Mouse (Mus musculus): ENCODE measurements around the gene Pck1. TPM values are rescaled to one million over a fixed set of nuclear protein-coding genes. Genes with fewer than 3 reads are reported as not detected.

Gene Pck1
- polyA plus RNA-seq, 1 experiment from 2014 or later, result 703 TPM

GRCm38 (mm10) chr2:173154513-173154912 is 1.7 kb downstream of the Pck1 start:
- H3K4me2 ChIP-seq (ENCODE audit: low read depth, low read length), result peak overlapping the region; percentile 57
- 83% methylated on average over 13 of the region's 13 CpGs for WGBS (ENCODE audit: insufficient replicate concordance)
- DNase-seq, result peak; percentile 64
- no peak for ATAC-seq
- H3K27me3 ChIP-seq (ENCODE audit: insufficient read depth, low read length), result no peaks in the 10 kb centered on the region
- H3K9me3 ChIP-seq (ENCODE audit: low read length), result no peaks in the 10 kb centered on the region
- TF ChIP-seq CTCF (IDR thresholded peaks at IDR 0.05; ENCODE audit: low read depth), result no peak
- TF ChIP-seq EP300 (IDR thresholded peaks at IDR 0.05; ENCODE audit: low read depth), result 0 out of 2 replicates have a peak, but pooled peaks have one; percentile 23
- H3K36me3 ChIP-seq (replicated peaks; ENCODE audit: insufficient read depth, low read length), result no peaks in the 10 kb centered on the region
- peak overlapping the region; percentile 91 for H3K27ac ChIP-seq (ENCODE audit: low read depth)
- peak overlapping the region; percentile 34; the same call in 1 of the 2 replicates for H3K4me3 ChIP-seq (ENCODE audit: low read depth, low read length)
- H3K4me1 ChIP-seq (ENCODE audit: insufficient read depth), result peaks cover 8% of the 10 kb centered on the region
- H3K9ac ChIP-seq (replicated peaks), result peak overlapping the region; percentile 58

GRCm38 (mm10) chr2:173154962-173155361 is 2.1 kb downstream of the Pck1 start:
- Histone ChIP-seq H3K9ac (replicated peaks) (peak overlapping the region; percentile 58; the same call in 1 of the 2 replicates), H3K9me3 (ENCODE audit: low read length) (no peaks in the 10 kb centered on the region), H3K27me3 (ENCODE audit: insufficient read depth, low read length) (no peaks in the 10 kb centered on the region), H3K4me1 (ENCODE audit: insufficient read depth) (peaks cover 8% of the 10 kb centered on the region), H3K36me3 (replicated peaks; ENCODE audit: insufficient read depth, low read length) (no peaks in the 10 kb centered on the region), H3K27ac (ENCODE audit: low read depth) (peak overlapping the region; percentile 66), H3K4me2 (ENCODE audit: low read depth, low read length) (peak overlapping the region; percentile 57), H3K4me3 (ENCODE audit: low read depth, low read length) (peak overlapping the region; percentile 34; the same call in 1 of the 2 replicates)
- TF ChIP-seq CTCF (IDR thresholded peaks at IDR 0.05; ENCODE audit: low read depth) (no peak), EP300 (IDR thresholded peaks at IDR 0.05; ENCODE audit: low read depth) (no peak; the same call in 1 of the 2 replicates)
- no peak for ATAC-seq
- 84% methylated on average over 14 of the region's 14 CpGs for WGBS (ENCODE audit: insufficient replicate concordance)
- DNase-seq, result peak; percentile 61

- no peak overlapping the region for H3K4me3 ChIP-seq (ENCODE audit: low read depth, low read length)
- no peaks in the 10 kb centered on the region for H3K9me3 ChIP-seq (ENCODE audit: low read length)
- ATAC-seq (no peak), DNase-seq (peak; percentile 53)
- H3K9ac ChIP-seq (replicated peaks), result peak overlapping the region; percentile 58; the same call in 1 of the 2 replicates
- 89% methylated on average over 10 of the region's 10 CpGs for WGBS (ENCODE audit: insufficient replicate concordance)
- H3K4me1 ChIP-seq (ENCODE audit: insufficient read depth), result peaks cover 8% of the 10 kb centered on the region
- H3K36me3 ChIP-seq (replicated peaks; ENCODE audit: insufficient read depth, low read length), result no peaks in the 10 kb centered on the region
- H3K27me3 ChIP-seq (ENCODE audit: insufficient read depth, low read length), result no peaks in the 10 kb centered on the region
- TF ChIP-seq CTCF (IDR thresholded peaks at IDR 0.05; ENCODE audit: low read depth) (no peak), EP300 (IDR thresholded peaks at IDR 0.05; ENCODE audit: low read depth) (no peak)
- 0 out of 2 replicates have a peak overlapping the region, but pooled peaks have one; percentile 18 for H3K27ac ChIP-seq (ENCODE audit: low read depth)
- H3K4me2 ChIP-seq (ENCODE audit: low read depth, low read length), result peak overlapping the region; percentile 35
Observed at GRCm38 (mm10) chr2:173155907-173156306, 3.1 kb downstream of the Pck1 start.

- Histone ChIP-seq H3K9ac (replicated peaks) (peak overlapping the region; percentile 44), H3K4me3 (ENCODE audit: low read depth, low read length) (no peak overlapping the region), H3K4me2 (ENCODE audit: low read depth, low read length) (peak overlapping the region; percentile 23; the same call in 1 of the 2 replicates), H3K9me3 (ENCODE audit: low read length) (no peaks in the 10 kb centered on the region), H3K36me3 (replicated peaks; ENCODE audit: insufficient read depth, low read length) (no peaks in the 10 kb centered on the region), H3K27me3 (ENCODE audit: insufficient read depth, low read length) (no peaks in the 10 kb centered on the region), H3K27ac (ENCODE audit: low read depth) (peak overlapping the region; percentile 50), H3K4me1 (ENCODE audit: insufficient read depth) (peaks cover 3% of the 10 kb centered on the region)
- TF ChIP-seq CTCF (IDR thresholded peaks at IDR 0.05; ENCODE audit: low read depth) (no peak), EP300 (IDR thresholded peaks at IDR 0.05; ENCODE audit: low read depth) (no peak)
- no peak for ATAC-seq
- 80% methylated on average over 13 of the region's 13 CpGs for WGBS (ENCODE audit: insufficient replicate concordance)
- DNase-seq, result peak; percentile 48
Observed at GRCm38 (mm10) chr2:173156923-173157322, 4.1 kb downstream of the Pck1 start.

GRCm38 (mm10) chr2:173157376-173157775 is 4.5 kb downstream of the Pck1 start:
- H3K27ac ChIP-seq (ENCODE audit: low read depth), result peak overlapping the region; percentile 50
- TF ChIP-seq EP300 (IDR thresholded peaks at IDR 0.05; ENCODE audit: low read depth) (peak; percentile 50; the same call in 1 of the 2 replicates), CTCF (IDR thresholded peaks at IDR 0.05; ENCODE audit: low read depth) (no peak)
- no peaks in the 10 kb centered on the region for H3K27me3 ChIP-seq (ENCODE audit: insufficient read depth, low read length)
- H3K4me1 ChIP-seq (ENCODE audit: insufficient read depth), result no peaks in the 10 kb centered on the region
- no peak overlapping the region for H3K4me3 ChIP-seq (ENCODE audit: low read depth, low read length)
- peak; percentile 30 for DNase-seq
- H3K36me3 ChIP-seq (replicated peaks; ENCODE audit: insufficient read depth, low read length), result no peaks in the 10 kb centered on the region
- H3K4me2 ChIP-seq (ENCODE audit: low read depth, low read length), result no peak overlapping the region
- no peak overlapping the region for H3K9ac ChIP-seq (replicated peaks)
- no peak for ATAC-seq
- WGBS (ENCODE audit: insufficient replicate concordance), result 49% methylated on average over 4 of the region's 4 CpGs
- no peaks in the 10 kb centered on the region for H3K9me3 ChIP-seq (ENCODE audit: low read length)

- no peak overlapping the region for H3K4me3 ChIP-seq (ENCODE audit: low read depth, low read length)
- H3K9ac ChIP-seq (replicated peaks), result no peak overlapping the region; the same call in 1 of the 2 replicates
- ATAC-seq (no peak), DNase-seq (peak; percentile 34)
- TF ChIP-seq CTCF (IDR thresholded peaks at IDR 0.05; ENCODE audit: low read depth) (no peak), EP300 (IDR thresholded peaks at IDR 0.05; ENCODE audit: low read depth) (no peak)
- H3K4me2 ChIP-seq (ENCODE audit: low read depth, low read length), result no peak overlapping the region; the same call in 1 of the 2 replicates
- WGBS (ENCODE audit: insufficient replicate concordance), result 89% methylated on average over 4 of the region's 4 CpGs
- no peaks in the 10 kb centered on the region for H3K4me1 ChIP-seq (ENCODE audit: insufficient read depth)
- H3K9me3 ChIP-seq (ENCODE audit: low read length), result no peaks in the 10 kb centered on the region
- no peaks in the 10 kb centered on the region for H3K36me3 ChIP-seq (replicated peaks; ENCODE audit: insufficient read depth, low read length)
- peak overlapping the region; percentile 50; the same call in 1 of the 2 replicates for H3K27ac ChIP-seq (ENCODE audit: low read depth)
- H3K27me3 ChIP-seq (ENCODE audit: insufficient read depth, low read length), result no peaks in the 10 kb centered on the region
Observed at GRCm38 (mm10) chr2:173157871-173158270, 5.0 kb downstream of the Pck1 start.
